Mouse (Mus musculus) CD8-positive naive resting alpha-beta T cell, adult 57 days (primary cell): ENCODE data around the gene Fezf1. TPM values are rescaled to one million over a fixed set of nuclear protein-coding genes. Genes with fewer than 3 reads are reported as not detected.

Experiments
- total RNA-seq: library from RNA; stranded (reverse); gene quantifications from one replicate; pipeline ENCODE4 v1.2.4, GENCODE M21; 2023

Gene Fezf1
- total RNA-seq = not detected

GRCm38 (mm10) chr6:23248313-23249052 lies at the start of gene Fezf1:
TSS of gene Fezf1 (minus strand) at chr6:23248362.

Other genes with a start within 250 kb of the Fezf1 start
- gene Aass, start 115.4 kb downstream of the Fezf1 start, total RNA-seq = not detected